Mouse (Mus musculus) monocyte, adult 5-6 weeks (primary cell): ENCODE measurements around the gene Lonp2. TPM values are rescaled to one million over a fixed set of nuclear protein-coding genes. Genes with fewer than 3 reads are reported as not detected.

Experiments
- ATAC-seq: fragments of 153-309, 156-312 bp; replicated peaks from 2 replicates; pipeline ENCODE4 v1.8.0; 2017; ENCODE audit warnings: mild to moderate bottlenecking; ENCODE audit not compliant: low TSS enrichment, insufficient number of reproducible peaks, severe bottlenecking, poor library complexity, low FRiP score
- total RNA-seq: library from RNA; stranded (forward); fragments of 200-1000, 200-491, 200-594 nt; gene quantifications from 3 replicates; pipeline ENCODE4 v1.2.3, GENCODE M21; 2017

Gene Lonp2
- total RNA-seq, 1 experiment from 2014 or later: 63.1 TPM

DNA sequence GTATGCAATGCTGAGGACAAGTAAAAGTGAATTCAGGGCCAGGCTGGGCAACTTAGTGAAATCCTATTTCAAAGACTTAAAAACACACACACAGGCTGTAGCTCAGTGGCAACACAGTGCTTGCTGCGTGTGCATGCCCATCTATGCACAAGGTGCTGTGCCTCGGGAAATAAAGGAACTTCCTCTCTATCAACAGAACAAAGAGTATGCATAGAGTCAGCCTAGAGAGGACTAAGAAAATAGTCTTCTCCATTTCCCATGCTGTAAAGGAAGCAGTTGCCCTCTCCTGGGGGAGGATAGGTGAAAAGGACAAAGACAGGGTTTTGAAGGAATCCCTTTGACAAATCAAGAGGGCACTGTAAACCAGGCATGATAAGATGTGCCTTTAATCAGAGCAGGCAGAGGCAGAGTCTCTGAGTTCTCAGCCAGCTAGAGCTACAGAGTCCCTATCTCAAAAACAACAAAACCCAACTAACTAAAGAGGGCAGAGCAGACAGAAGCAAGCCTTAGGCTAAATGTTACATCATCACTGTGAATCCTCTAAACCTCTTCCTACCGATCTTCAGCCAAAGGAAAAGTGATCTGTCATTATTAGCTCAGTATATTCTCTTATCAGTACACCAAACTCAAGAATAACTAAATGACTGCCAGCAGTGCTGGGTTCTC is 111.7 kb downstream of the Lonp2 start:
- ATAC-seq: 0 out of 2 replicates have a peak, but pooled peaks have one; percentile 56

DNA sequence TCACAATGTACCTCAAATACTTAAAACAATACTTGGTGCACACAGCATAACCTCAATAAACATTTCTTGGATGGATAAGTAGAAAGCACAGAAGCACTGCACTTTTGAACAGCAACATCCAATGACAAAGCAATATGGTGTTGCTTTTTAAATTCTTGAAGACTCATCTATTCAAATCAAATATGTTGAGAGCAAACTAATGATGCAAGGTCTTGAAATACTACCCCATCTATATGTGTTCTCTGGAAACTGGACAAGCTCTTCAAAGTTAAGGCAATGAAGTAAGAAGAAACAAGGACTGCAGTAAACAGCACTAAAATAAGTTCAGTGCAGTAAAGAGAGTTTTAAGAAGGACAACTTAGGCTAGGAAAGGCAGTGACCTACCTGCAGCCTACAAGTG is 117.1 kb downstream of the Lonp2 start:
- no peak for ATAC-seq

DNA sequence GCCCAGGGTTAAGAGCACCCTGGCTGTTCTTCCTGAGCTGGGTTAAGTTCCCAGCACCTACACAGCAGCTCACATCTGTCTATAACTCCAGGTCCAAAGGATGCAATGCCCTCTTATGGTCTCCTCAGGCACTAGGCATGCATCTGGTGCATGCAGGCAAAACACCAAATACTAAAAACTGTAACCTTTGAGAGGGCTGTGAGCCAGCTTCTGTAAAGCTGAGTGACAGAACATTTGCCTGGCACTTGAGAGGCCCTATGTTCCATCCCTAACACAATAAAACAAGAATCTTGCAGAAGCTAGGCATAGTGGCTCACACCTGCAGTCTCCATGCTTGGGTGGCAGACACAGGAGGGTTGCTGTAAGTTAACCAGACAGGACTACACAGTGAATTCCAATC is 117.8 kb downstream of the Lonp2 start:
- ATAC-seq: no peak

DNA sequence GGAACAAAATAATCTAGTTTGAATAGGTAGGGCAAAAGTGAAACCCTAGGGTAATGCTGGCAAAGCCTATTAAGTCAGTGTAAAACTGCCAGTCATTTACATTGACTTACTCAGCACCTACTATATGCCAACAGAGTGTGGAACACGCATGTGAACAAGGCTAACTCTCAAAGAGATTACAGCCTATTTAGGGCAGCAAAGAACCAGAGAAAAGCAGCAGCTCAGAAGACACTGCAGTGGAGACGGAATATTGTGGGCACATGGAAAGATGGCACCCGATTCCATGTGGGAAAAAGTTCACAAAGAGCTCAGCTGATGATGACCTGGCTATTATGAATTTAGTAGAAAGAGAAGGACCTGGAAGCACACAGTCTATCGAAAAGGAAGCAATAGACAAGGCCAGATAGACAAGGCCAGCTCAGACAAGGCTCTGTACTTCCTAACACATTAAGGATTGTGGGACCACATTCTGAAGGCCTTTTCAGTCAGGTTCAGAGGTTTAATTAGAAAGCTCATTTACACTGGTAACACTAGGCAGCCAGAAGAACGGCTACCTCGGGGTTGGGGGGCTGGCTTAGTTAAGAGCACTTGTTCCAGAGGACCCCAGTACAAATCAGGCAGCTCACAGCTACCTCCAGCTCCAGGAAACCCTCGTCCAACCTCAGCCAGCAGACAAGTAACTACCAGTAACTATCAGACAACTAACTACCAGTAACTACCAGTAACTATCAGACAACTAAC is 118.9 kb downstream of the Lonp2 start:
- ATAC-seq: no peak

GRCm38 (mm10) chr8:86744313-86745220 is 120.7 kb downstream of the Lonp2 start:
- no peak for ATAC-seq

DNA sequence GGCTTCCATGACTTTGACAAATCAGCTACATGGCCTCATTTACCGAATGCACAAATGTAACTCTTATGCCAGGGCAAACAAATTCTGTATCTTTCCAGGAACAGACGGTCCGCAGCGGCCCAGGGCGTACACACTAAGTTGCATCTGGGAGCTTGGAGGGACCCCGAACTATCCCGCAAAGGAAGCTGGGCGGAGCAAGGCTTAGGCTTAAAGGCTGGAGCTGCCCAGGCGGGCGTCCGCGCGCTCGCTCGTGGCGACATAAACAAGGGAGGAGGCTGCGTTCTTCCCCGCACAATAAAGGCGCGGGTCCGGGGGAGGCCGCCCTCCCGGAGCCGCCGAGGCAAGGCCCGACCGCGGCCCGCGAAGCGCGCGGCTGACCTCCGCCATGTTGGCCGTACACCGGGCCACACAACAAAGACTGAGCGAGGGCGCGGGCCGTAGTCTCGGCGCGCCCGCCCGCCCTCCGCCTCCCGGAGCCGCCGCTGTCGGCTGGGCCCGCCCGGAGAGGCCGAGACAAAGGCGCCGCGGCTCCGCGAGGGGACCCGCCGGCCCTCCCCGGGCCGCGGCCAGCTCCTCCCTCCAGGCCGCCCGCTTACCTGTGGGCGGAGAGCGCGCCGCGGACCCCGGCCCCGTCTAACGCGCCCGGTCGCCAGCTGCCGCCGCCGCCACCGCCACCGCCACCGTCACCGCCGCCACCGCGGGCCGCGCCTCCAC is 121.5 kb downstream of the Lonp2 start, which contains the start of the genes Gm10638 and Siah1a:
Gm10638 (plus strand) TSS at position 479 of the 714 bp plus-strand sequence.
Siah1a (minus strand) TSS at position 714 of the 714 bp plus-strand sequence.
- peak; percentile 29; the same call in 1 of the 2 replicates for ATAC-seq

DNA sequence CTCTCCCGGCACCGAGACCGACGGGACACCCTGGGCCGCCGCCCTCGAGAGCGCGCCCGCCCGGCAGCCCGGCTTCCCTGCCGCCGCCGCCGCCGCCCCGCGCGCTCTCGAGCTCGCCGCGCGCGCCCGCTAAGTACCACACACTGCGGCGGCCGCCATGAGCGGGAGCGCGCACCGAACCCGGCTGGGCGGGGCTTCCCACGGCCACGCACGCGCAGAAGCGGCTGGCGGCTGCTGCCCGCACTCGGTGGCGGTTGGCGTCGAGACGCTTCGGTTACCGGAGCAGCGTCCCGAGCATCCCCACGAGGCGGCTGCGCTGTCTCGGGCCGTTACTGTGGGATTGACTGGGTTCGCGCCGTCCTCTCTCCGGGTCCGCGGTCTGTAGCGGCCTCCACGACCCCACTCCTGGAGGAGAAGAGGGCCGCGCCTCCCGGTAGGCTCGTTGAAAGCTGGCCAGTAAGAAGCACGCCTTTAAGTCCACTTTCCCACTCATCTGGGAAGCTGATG is 122.1 kb downstream of the Lonp2 start:
- peak; percentile 70 for ATAC-seq

GRCm38 (mm10) chr8:86746511-86746910 is 122.7 kb downstream of the Lonp2 start:
- ATAC-seq: 0 out of 2 replicates have a peak, but pooled peaks have one; percentile 5

DNA sequence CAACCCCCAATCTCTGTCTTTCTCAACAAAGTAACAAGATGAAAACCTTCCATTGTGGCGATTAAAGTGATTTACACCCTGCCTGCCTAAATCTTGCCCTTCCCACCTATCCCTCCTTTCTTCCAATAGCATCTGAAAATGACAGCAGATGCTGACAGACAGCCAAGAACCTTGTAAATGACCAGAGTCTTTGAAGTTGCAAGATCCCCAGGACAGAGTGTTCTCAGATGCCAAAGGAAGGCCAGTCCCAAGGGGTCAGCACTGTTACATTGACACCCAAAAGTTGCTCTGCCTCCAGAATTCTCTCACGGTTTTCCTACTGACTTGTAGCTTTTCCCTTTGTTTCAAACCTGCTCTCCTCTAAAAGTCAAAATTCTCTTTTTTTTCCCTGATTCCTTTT is 126.0 kb downstream of the Lonp2 start:
- ATAC-seq: no peak

GRCm38 (mm10) chr8:86756948-86757733 is 133.3 kb downstream of the Lonp2 start:
- ATAC-seq: 0 out of 2 replicates have a peak, but pooled peaks have one; percentile 31

GRCm38 (mm10) chr8:86758651-86759050 is 134.8 kb downstream of the Lonp2 start:
- no peak for ATAC-seq

- ATAC-seq: no peak
Observed at GRCm38 (mm10) chr8:86759090-86759491, 135.2 kb downstream of the Lonp2 start.

DNA sequence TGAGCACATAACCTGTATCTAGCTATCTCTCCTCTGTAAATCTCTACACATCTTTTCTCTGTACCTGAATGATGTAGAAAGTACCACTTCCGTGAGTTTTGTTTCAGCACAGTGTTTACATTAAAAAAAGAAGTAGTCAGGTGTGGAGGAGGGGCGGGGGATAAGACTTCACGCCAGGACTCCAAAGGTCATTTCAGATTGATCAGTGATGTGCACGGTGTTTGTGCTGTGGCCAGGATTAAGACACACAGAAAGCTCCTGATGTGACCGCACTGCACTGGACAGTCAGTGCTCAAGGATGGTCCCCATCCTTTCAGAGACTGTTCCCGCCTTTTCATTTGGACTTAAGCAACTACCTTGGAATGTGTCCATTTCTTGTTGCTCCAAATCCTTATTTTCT is 136.9 kb downstream of the Lonp2 start:
- ATAC-seq: no peak

GRCm38 (mm10) chr8:86762806-86763205 is 139.0 kb downstream of the Lonp2 start:
- ATAC-seq: no peak

DNA sequence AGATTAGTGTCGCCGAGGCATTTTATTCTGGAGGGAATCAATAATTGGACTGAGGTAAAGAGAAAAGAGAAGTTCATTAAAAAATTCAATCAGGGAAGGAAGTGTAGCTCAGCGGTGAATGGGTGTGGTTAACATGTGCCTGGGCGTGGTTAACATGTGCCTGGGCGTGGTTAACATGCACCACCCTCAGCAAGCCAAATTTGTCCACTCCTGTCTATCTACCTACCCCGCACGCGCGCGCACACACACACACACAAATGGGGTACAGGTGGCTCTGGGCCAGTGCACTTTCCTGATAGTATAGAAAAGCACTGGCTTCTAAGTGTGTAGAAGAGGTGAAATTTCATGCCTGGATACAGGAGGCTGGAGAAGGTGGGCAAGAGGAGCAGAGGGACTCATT is 141.3 kb downstream of the Lonp2 start:
- no peak; the same call in 1 of the 2 replicates for ATAC-seq

GRCm38 (mm10) chr8:86765669-86766068 is 141.8 kb downstream of the Lonp2 start:
- no peak for ATAC-seq

GRCm38 (mm10) chr8:86766548-86767211 is 142.8 kb downstream of the Lonp2 start:
- no peak for ATAC-seq
